ENCODE assay signal across 18 mouse cellular contexts in genomic region chr5:57128478-57128877, GRCm38 (mm10).
DNase-seq lines count a peak whose midpoint lies in the region; ATAC-seq and TF ChIP-seq lines count a peak whose summit lies in the region.
"Had no signal": no experiment of that assay in that cellular context is flagged by ENCODE, and none has a peak within 500 bp of the region (broad histone marks: within the 10 kb centered on the region; RNA-seq: fewer than 3 reads in every experiment).

No protein-coding gene starts in this region.

- no peaks in the 10 kb centered on the region for H3K4me1 ChIP-seq in forebrain, embryonic 14.5 days (ENCODE audit: control insufficient read depth, insufficient read depth, low read length)
- H3K4me1 ChIP-seq in forebrain, embryonic 13.5 days = no peaks in the 10 kb centered on the region
- no peaks in the 10 kb centered on the region for H3K4me1 ChIP-seq in E14TG2a.4 (replicated peaks; ENCODE audit: low read depth, low read length)
- H3K4me1 ChIP-seq: embryonic facial prominence, embryonic 13.5 days; forebrain, embryonic 10.5 days; heart, embryonic 15.5 days; hindbrain, embryonic 13.5 days; neural tube, embryonic 12.5 days had no signal

- H3K27me3 ChIP-seq in forebrain, embryonic 14.5 days (replicated peaks; ENCODE audit: control insufficient read depth, insufficient read depth, low read length) = no peaks in the 10 kb centered on the region
- no peaks in the 10 kb centered on the region for H3K27me3 ChIP-seq in forebrain, embryonic 13.5 days
- H3K27me3 ChIP-seq in E14TG2a.4 (ENCODE audit: insufficient read depth, low read length) = no peaks in the 10 kb centered on the region
- H3K27me3 ChIP-seq: embryonic facial prominence, embryonic 13.5 days; heart, embryonic 15.5 days; hindbrain, embryonic 13.5 days; neural tube, embryonic 12.5 days had no signal

- 73% methylated on average over 1 of the region's 1 CpGs for WGBS in forebrain, embryonic 14.5 days
- 81% methylated on average over 1 of the region's 1 CpGs for WGBS in forebrain, embryonic 13.5 days

- no peak overlapping the region for H3K27ac ChIP-seq in forebrain, embryonic 14.5 days (ENCODE audit: low read depth, low read length)
- no peak overlapping the region for H3K27ac ChIP-seq in forebrain, embryonic 13.5 days
- no peak overlapping the region for H3K27ac ChIP-seq in left cerebral cortex, adult 2 months
- H3K27ac ChIP-seq: embryonic facial prominence, embryonic 13.5 days; forebrain, embryonic 10.5 days; gastrocnemius, adult 2 months; heart, embryonic 15.5 days; hindbrain, embryonic 13.5 days; neural tube, embryonic 12.5 days had no signal

- H3K9me3 ChIP-seq in forebrain, embryonic 14.5 days (replicated peaks; ENCODE audit: control insufficient read depth, low read length) = no peaks in the 10 kb centered on the region
- H3K9me3 ChIP-seq in forebrain, embryonic 13.5 days (replicated peaks) = no peaks in the 10 kb centered on the region
- no peaks in the 10 kb centered on the region for H3K9me3 ChIP-seq in E14TG2a.4 (ENCODE audit: low read length)
- H3K9me3 ChIP-seq: embryonic facial prominence, embryonic 13.5 days; forebrain, embryonic 10.5 days; heart, embryonic 15.5 days; hindbrain, embryonic 13.5 days; neural tube, embryonic 12.5 days had no signal

- no peak overlapping the region for H3K9ac ChIP-seq in forebrain, embryonic 14.5 days (ENCODE audit: low read length)
- H3K9ac ChIP-seq in forebrain, embryonic 13.5 days = no peak overlapping the region
- H3K9ac ChIP-seq: embryonic facial prominence, embryonic 13.5 days; heart, embryonic 15.5 days; hindbrain, embryonic 13.5 days; neural tube, embryonic 12.5 days had no signal

- no peak overlapping the region for H3K4me3 ChIP-seq in forebrain, embryonic 14.5 days (ENCODE audit: low read depth, low read length)
- no peak overlapping the region for H3K4me3 ChIP-seq in forebrain, embryonic 13.5 days
- H3K4me3 ChIP-seq in left cerebral cortex, adult 2 months = no peak overlapping the region
- H3K4me3 ChIP-seq in E14TG2a.4 (replicated peaks; ENCODE audit: low read length) = no peak overlapping the region
- H3K4me3 ChIP-seq: embryonic facial prominence, embryonic 13.5 days; forebrain, embryonic 10.5 days; gastrocnemius, adult 2 months; heart, embryonic 15.5 days; hindbrain, embryonic 13.5 days; neural tube, embryonic 12.5 days had no signal

- no peak overlapping the region for H3K4me2 ChIP-seq in forebrain, embryonic 14.5 days (ENCODE audit: low read length)
- H3K4me2 ChIP-seq in forebrain, embryonic 13.5 days = no peak overlapping the region
- H3K4me2 ChIP-seq: embryonic facial prominence, embryonic 13.5 days; heart, embryonic 15.5 days; hindbrain, embryonic 13.5 days; neural tube, embryonic 12.5 days had no signal

- no peaks in the 10 kb centered on the region for H3K36me3 ChIP-seq in forebrain, embryonic 14.5 days (ENCODE audit: control insufficient read depth, insufficient read depth, low read length)
- H3K36me3 ChIP-seq in forebrain, embryonic 13.5 days (ENCODE audit: poor library complexity, severe bottlenecking) = no peaks in the 10 kb centered on the region
- no peaks in the 10 kb centered on the region for H3K36me3 ChIP-seq in E14TG2a.4 (ENCODE audit: insufficient read depth, low read length)
- H3K36me3 ChIP-seq: embryonic facial prominence, embryonic 13.5 days; forebrain, embryonic 10.5 days; heart, embryonic 15.5 days; hindbrain, embryonic 13.5 days; neural tube, embryonic 12.5 days had no signal

- intact Hi-C loops in left cerebral cortex, adult 2 months (cut with DNase I) = no loop called here

- peak; percentile 4 for DNase-seq in forebrain, embryonic 14.5 days (ENCODE audit: low spot score)
- DNase-seq in left cerebral cortex, adult 2 months (ENCODE audit: extremely low spot score in 1 of 2, low spot score in 2 of 2) = no peak
- DNase-seq in left cerebral cortex, adult 8-10 months (ENCODE audit: low spot score in 2 of 2) = no peak
- peak; percentile 6 for DNase-seq in embryo, embryonic 11 days
- no peak for DNase-seq in spleen, postnatal 10 days (ENCODE audit: low spot score in 2 of 2)
- DNase-seq: cerebellum, postnatal 14 days; gastrocnemius, adult 2 months; heart, adult 11 months; kidney, adult 18-20 months; lung, adult 18-20 months; thymus, postnatal 36 days had no signal

- TF ChIP-seq CTCF in left cerebral cortex, adult 2 months (IDR thresholded peaks at IDR 0.05) = peak; percentile 28
- peak; percentile 28 for TF ChIP-seq CTCF in E14TG2a.4 (conservative IDR thresholded peaks at IDR 0.05; ENCODE audit: low read length)

- no peak for ATAC-seq in forebrain, embryonic 14.5 days
- ATAC-seq in forebrain, embryonic 13.5 days = no peak

Comparison
In these comparisons a context has a peak if more than half of its experiments do, and no peak if none do; other contexts are left out.
1. DNase-seq: peak in forebrain, embryonic 14.5 days (single experiment) and embryo, embryonic 11 days (single experiment); none in left cerebral cortex, adult 2 months (0 of 2), left cerebral cortex, adult 8-10 months (0 of 2) and spleen, postnatal 10 days (0 of 2).